Mouse (Mus musculus) left cerebral cortex, adult 8-10 months (tissue): ENCODE measurements around the gene Olfr826. TPM values are rescaled to one million over a fixed set of nuclear protein-coding genes. Genes with fewer than 3 reads are reported as not detected.
"Not testable (repeated sequence)": the region's sequence is repeated elsewhere in the genome, so short reads cannot be mapped to it uniquely, and the experiment has no call there.

ENCODE experiments used
- DNase-seq, 2 experiments: peaks; one replicate each; pipeline ENCODE4 v3.0.0; 2022; ENCODE audit warnings: low spot score in 2 of 2
- total RNA-seq, 4 experiments: library from RNA; stranded (reverse); gene quantifications; 2 replicates each; pipeline ENCODE4 v1.2.4; 2022

The Olfr826 gene
- total RNA-seq: not detected

DNA sequence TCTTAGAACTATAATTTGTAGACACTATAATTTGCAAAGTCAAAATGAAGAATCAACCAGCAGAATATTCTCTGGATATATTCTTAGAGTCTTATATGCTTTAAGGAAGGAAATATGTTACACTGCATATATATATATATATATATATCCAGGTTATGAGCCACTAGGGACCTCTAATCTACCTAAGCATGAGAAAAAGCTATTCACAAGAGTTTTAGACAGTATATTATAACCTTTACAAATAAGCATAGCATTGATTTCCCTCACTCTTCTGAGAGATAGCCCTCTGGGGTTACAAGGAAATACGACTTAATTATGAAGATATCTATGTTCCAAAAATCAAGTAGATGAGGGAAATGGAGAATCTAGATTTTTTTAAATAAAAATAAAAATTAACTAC, at the start of gene Olfr826:
Olfr826 (minus strand) TSS at position 101 of the 400 bp plus-strand sequence.
- DNase-seq: no peak

DNA sequence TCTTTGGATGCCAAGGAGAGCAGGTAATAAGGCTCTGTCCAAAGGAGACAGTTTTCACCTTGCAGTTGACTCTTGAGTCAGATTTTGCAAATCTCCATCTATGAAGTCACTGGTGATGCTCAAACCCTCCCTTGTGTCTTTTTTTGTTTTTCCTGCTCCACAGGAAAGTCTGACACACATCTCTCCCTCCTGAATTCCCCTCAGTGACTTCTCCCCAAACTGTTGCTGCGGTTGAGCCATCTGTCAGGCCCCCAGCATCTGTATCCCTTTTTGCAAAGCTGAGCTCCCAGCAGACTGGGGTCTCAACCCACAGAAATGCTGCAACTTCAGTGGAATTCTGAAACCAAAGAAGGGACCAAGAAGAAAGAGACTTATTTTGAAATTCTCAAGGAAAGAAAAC, 48.1 kb upstream of the Olfr826 start:
- DNase-seq: no peak

- DNase-seq: no peak
Measured at GRCm38 (mm10) chr10:130229584-130229983, 45.6 kb upstream of the Olfr826 start.

DNA sequence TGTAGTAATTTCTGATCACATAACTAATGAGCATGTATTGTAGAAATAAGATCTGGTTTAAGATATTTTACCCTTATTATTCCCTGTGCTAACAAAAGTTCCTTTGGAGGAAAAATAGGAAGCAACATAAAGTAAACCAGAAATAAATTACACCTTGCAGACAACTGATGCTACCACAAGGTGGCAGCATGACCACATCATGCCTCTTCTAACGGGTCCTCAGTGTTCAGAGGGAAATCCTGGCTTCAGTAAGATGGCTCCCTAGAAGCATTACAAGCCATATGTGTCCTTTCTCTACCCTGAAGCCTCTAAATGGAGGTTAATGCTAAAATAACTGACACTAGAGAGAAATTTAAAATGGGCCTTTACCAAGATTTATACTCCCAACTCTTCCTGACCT, 44.3 kb upstream of the Olfr826 start:
- no peak for DNase-seq

- DNase-seq: no peak
Measured at GRCm38 (mm10) chr10:130225034-130225433, 41.0 kb upstream of the Olfr826 start.

- DNase-seq: no peak
Measured at GRCm38 (mm10) chr10:130214303-130214702, 30.3 kb upstream of the Olfr826 start, which contains the start of gene Olfr827. Gene Olfr827, minus strand, starts transcription at chr10:130214403.

GRCm38 (mm10) chr10:130166666-130167065, 17.3 kb downstream of the Olfr826 start, which contains the start of gene Olfr825:
Gene Olfr825, minus strand, starts transcription at chr10:130166766.
- DNase-seq: no peak

DNA sequence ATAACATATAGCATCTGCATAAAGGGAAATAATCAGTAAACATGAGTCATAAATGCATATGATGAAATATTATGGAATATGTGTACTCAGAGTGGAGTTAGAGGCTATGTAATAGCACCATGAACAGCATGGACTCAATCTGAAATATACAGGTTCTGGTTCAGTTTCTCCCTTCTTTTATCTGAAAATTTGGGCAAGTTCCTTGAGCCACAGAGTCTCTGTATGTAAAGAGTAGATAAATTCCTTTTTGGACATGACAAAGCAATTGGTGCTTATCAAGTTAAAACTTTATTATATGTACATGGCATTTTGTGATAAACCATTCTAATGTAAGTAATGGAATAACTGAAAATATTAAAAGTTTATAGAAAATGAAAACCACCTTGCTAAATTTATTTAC, 18.8 kb downstream of the Olfr826 start:
- DNase-seq: no peak

DNA sequence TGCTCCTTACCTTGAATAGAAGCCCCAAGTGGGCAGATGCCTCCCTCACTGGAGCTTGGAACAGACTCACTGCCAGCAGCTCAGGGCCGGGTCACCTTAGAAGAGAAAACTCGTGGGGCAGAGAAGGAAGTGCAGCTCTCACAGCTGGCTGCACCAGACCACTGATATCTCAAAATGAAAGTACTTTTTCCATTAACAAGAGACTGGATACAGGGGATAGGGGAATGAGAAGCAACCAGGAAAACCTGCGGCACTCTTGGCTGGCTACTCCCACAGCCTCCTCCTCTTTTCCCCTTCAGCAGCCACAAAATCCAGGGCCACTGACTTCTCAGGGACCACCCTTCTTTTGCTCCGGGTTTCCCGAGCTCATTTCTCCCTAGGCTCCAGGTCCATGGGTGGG, 39.9 kb downstream of the Olfr826 start:
- no peak for DNase-seq

GRCm38 (mm10) chr10:130142481-130142880, 41.5 kb downstream of the Olfr826 start:
- not testable (repeated sequence) for DNase-seq

- DNase-seq: no peak
Measured at GRCm38 (mm10) chr10:130134811-130135210, 49.2 kb downstream of the Olfr826 start.

GRCm38 (mm10) chr10:130129900-130130299, 54.1 kb downstream of the Olfr826 start, which contains the start of gene Olfr824:
Gene Olfr824, minus strand, starts transcription at chr10:130130000.
- DNase-seq: not testable (repeated sequence)

Other genes with a start within 250 kb of the Olfr826 start
- gene Olfr818, start 235.1 kb downstream of the Olfr826 start, total RNA-seq: not detected
- not detected for gene Olfr819, start 216.9 kb downstream of the Olfr826 start, total RNA-seq
- not detected for gene Olfr247, start 208.0 kb downstream of the Olfr826 start, total RNA-seq
- not detected for gene Gm10310, start 199.1 kb downstream of the Olfr826 start, total RNA-seq
- not detected for gene Olfr820, start 171.6 kb downstream of the Olfr826 start, total RNA-seq
- gene Olfr821, start 153.8 kb downstream of the Olfr826 start, total RNA-seq: not detected
- gene Olfr822, start 113.0 kb downstream of the Olfr826 start, total RNA-seq: not detected
- not detected for gene Olfr823, start 68.8 kb downstream of the Olfr826 start, total RNA-seq
- gene Olfr824, start 54.2 kb downstream of the Olfr826 start, total RNA-seq: not detected
- not detected for gene Olfr825, start 17.4 kb downstream of the Olfr826 start, total RNA-seq
- gene Olfr827, start 30.2 kb upstream of the Olfr826 start, total RNA-seq: not detected
- under 1 TPM in 3 of 4 experiments, not detected in 1; 0.22 to 0.61 (median 0.39) TPM for gene Neurod4, start 96.1 kb upstream of the Olfr826 start, total RNA-seq
- gene Tespa1, start 138.7 kb upstream of the Olfr826 start, total RNA-seq: 1 to 10 TPM; 1.8 to 2.4 (median 2.1) TPM
- under 1 TPM; 0.21 to 0.40 (median 0.27) TPM for gene Vmn2r84, start 210.1 kb upstream of the Olfr826 start, total RNA-seq
- gene Vmn2r85, start 245.5 kb upstream of the Olfr826 start, total RNA-seq: under 1 TPM; 0.39 to 0.86 (median 0.79) TPM